Mouse (Mus musculus): ENCODE results near the gene Mios.

Mios gene
- long read RNA-seq, experiment 1, transcript Mios-201 (12 exons, 3,710 nt): major isoform, 11 of 21 reads
- long read RNA-seq, experiment 1, partial matches to known transcripts: 2 of 21 reads
- long read RNA-seq, experiment 1, other reads (novel, unspliced or antisense): 8 of 21 reads
- long read RNA-seq, experiment 2, transcript Mios-201 (12 exons, 3,710 nt): major isoform, 11 of 16 reads
- long read RNA-seq, experiment 2, partial matches to known transcripts: 1 of 16 reads
- long read RNA-seq, experiment 2, other reads (novel, unspliced or antisense): 4 of 16 reads

DNA sequence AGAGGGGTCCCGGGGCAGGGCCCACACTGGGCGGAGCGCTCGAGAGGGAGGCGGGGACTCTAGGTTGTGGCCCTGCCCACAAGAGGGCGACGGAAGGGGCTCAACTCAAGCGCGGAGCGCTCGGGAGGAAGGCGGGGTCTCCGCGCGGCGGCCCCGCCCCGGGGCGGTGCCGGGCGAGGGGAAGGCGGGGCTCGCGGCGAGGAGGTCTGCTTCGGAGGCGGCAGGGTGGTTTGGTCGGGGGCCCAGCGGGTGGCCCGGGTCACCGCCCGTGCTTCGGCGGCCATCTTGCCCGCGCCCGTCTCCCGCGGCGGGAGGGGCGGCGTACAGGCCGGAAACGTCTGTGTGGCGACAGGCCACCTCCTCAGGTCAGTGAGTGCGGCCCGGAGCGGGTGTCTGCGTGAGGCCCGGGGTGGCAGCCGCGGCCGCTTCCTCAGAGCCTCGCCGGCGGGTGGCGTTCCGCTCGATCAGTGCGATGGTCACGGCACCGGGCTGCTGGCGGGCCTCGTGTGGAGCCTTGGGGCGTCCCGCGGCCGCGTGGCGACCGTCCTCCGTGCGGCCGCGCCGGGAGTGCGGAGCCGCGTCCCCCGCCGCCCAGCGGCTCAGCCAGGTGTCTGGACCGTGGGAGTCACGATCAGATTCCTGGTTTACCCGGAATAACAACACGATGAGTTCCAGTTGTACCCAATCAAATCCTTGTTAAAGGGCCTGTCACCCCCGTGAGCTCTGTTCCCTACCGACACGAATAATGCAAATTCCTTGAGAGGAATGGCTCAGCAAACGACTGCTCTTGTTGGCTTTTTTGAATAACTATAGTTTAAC, at the start of gene Mios:
Gene Mios (plus strand): TSS at position 176 of the 819 bp plus-strand sequence.
- intact Hi-C loops (cut with DNase I): loop anchor here (10.0 kb wide), 1 partner anchor 626 kb away; no protein-coding TSS in a partner anchor

- intact Hi-C loops (cut with DNase I): no loop called here
These were observed 49.0 kb upstream of the Mios start for GRCm38 (mm10) chr6:8160001-8160400.

DNA sequence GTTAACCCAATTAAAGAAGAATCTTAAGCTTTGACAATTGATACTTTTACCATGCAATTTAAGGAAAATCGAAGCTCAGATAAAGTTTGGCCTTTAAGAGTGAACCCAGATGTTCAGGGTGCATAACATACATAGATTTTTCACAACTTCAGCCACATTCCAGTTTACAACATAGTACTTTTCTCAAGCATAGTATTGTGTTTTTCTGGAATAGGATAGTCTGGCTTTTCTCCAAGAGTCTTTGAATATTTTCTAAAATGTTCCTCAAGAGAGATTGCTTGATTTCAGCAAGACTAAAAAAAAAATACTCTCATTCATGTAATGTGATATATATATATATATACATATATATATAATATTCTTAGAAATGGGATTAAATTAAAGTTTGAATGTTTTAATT, 44.3 kb upstream of the Mios start:
- intact Hi-C loops (cut with DNase I): no loop called here

DNA sequence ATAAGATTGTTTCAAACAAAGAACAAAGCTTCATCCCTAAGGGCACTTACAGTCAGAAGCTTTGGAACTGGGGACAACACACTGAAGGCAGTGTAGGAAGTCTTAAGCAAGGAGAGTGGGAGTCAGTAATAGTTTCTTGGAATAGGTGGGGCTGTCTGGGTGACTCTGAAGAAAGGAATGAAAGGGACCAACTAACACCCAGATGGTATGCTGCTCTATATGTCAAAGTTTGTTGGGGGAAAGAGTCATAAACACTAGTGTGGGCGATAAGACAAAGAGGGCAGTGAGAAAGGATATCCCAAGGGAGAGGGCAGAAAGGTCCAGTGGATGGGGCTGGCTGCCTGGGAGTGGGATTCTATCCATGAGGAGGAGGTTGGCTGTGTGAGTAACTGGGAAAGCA, 36.9 kb upstream of the Mios start:
- intact Hi-C loops (cut with DNase I): no loop called here

DNA sequence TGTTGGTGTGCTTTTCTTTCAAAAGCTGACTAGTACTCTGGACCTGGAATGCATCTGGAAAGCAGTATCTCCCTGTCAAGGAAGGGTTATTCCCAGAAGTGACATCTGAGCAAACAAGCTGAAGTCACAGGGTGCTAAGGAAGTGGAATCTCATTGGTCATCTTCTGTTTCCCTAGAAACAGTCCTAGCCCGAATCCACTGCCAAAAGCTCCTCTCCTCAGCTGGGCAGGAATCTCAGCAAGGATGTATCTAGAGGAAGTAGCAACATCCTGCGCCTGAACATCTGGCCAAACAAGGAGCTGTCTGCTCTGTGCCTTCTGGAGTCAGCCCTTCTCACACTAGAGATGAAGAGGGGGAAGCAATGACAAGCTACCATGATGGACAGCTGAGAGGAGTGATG, 35.0 kb upstream of the Mios start:
- intact Hi-C loops (cut with DNase I): no loop called here

DNA sequence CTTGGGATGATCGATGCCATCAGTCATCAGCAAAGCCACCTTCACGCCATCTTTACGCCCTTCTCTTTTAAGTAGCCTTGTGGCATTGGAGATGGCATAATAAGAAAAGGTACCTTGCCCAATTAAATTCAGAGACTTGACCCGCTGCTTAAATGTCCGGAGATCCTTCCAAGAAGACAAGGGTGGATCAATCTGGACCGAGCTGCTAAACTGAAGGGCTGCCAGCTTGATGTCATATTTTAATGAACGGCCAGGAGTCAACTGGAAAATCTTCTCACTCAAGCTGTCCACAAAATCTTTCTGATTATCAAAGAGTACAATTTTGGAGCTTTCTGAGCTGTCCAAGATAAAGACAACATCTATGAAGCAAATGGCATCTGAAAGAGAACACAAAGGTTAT, 33.7 kb upstream of the Mios start:
- intact Hi-C loops (cut with DNase I): no loop called here

DNA sequence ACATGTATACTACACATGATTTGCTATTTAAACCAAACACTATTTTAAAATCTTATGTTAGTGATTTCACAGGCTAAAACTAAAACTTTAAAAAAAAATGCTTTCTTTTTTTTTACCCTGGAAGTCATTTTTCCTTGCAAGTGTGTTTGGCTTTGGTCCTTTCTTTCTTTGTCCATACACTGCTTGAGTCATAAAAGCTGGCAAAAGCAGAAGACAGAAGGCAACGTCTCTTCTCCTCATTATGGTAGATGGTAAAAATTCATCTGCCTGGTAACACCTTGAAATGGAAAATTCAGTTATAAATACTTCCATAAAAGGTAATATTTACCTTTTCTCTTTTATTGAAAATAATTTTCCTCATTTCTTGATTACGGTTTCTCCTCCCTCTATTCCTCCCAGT, 32.9 kb upstream of the Mios start:
- intact Hi-C loops (cut with DNase I): no loop called here

- intact Hi-C loops (cut with DNase I): no loop called here
These were observed 30.6 kb upstream of the Mios start for GRCm38 (mm10) chr6:8178397-8178941.

DNA sequence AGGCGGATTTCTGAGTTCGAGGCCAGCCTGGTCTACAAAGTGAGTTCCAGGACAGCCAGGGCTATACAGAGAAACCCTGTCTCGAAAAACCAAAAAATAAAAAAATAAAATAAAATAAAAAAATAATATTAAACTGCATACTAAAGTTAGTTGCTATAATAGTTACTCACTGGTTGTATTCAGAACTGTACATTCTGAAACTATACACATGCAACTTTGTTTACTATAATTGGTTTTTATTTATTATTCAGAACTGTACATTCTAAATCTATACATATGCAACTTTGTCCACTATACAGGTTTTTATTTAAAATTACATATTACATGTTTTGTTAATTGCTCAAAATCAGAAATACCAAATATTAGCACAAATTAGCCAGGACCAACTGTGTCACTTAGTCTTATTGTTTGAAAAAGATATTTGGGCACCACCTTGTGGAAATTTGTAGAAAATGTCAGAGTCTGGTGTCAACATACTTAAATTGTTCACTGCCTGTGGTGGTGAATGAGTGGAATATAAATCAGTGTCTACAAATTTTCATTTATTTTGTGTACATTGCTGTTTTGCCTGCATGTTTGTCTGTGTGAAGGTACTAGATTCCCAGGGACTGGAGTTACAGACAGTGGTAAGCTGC, 20.3 kb upstream of the Mios start:
- intact Hi-C loops (cut with DNase I): loop anchor here (2.0 kb wide), 1 partner anchor 124 kb away; no protein-coding TSS in a partner anchor

GRCm38 (mm10) chr6:8189917-8190316, 19.1 kb upstream of the Mios start:
- intact Hi-C loops (cut with DNase I): loop anchor here (2.0 to 5.0 kb wide), 2 partner anchors 125 to 458 kb away; no protein-coding TSS in a partner anchor

DNA sequence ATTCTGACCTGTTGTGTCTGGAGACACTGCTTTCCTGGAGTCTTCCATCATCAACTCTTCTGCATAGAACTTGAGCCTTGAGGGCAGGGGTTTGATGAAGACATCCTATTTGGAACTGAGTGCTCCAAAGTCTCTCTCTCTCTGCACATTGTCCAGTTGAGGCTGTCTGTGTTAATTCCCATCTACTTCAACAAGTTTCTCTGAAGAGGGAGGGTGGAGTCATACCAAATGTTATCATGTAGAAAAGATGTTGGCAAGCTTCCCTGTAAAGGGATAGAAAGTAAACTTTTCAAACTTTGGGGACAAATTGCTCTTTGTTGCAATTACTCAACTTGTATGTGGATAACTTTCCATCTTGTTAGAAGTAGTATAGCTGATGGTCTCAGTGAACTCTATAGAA, 16.5 kb upstream of the Mios start, which contains the start of gene Col28a1:
Gene Col28a1 (minus strand): TSS at position 101 of the 400 bp plus-strand sequence.
- intact Hi-C loops (cut with DNase I): loop anchor here (5.0 kb wide), 1 partner anchor 460 kb away; no protein-coding TSS in a partner anchor

DNA sequence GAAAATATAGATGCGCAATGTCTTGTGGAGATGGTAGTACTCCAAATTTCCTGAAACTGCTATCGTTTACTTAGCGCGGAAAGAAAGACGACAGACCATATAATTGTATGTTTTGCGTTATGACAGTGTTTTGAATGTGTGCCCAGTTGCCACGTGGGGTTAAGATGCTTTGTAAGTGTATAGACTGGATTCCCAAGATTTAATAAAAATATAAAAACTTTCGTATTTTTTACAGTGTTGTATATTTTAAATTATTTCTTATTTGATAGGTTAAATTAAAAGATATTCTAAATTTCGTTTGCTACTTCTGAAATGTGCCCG, 804 bp downstream of the Mios start:
- intact Hi-C loops (cut with DNase I): loop anchor here (10.0 kb wide), 1 partner anchor 625 kb away; no protein-coding TSS in a partner anchor

GRCm38 (mm10) chr6:8210661-8211060, 1.6 kb downstream of the Mios start:
- intact Hi-C loops (cut with DNase I): no loop called here

DNA sequence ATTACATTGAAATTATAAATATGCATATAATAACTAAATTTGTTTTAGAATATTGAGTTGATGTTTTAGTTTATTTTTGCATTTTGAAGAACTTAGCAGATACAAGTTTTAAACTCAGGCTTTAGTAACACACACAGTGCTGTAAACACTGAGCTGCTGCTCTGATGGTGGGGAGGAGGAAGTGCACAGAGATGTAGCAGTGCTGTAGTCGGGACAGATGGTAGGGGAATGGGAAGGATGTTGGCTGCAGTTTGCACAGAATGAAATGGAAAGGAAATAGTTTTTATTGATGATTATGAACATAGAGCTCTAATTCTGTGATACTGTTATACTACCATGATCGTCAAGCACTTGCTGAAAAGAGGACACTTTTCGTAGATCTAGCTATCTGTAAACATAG, 18.0 kb downstream of the Mios start:
- intact Hi-C loops (cut with DNase I): no loop called here

DNA sequence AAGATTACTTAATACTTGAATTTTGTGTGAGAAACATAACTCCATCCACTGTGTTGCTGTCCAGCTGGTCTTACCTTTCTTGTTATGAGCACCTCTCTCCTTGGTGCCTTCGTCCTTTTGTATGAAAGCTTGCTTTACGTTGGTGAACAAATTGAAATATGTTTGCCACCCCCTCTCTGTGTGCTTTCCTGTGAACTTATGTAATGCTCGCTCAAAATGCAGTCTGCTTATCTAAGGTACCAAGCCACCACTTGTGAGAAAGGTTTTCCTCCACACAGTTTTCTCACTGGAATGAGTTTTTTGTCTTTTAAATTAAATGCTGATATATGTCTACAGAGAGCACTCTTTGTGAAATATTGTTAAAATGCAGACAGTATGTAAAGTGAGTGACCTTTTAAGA, 19.6 kb downstream of the Mios start:
- intact Hi-C loops (cut with DNase I): no loop called here

DNA sequence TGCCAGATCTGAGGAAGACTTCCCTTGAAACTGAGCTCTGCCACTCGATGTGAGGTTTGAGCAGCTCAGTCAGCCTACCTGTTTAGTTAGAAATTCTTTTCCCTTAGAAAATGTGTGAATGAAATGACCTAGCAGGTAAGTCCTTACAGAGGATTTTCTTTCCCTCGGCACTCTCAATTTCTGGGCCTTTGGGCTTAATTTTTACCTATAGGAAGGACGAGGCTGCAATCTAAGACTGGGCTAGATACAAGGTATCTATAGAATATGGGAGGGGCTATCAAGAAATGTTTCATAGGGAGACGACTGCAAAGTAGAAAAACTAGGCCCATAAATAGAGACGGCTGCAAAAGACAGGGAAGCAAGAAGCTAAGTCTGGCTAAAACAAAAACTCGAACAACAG, 49.3 kb downstream of the Mios start:
- intact Hi-C loops (cut with DNase I): no loop called here

DNA sequence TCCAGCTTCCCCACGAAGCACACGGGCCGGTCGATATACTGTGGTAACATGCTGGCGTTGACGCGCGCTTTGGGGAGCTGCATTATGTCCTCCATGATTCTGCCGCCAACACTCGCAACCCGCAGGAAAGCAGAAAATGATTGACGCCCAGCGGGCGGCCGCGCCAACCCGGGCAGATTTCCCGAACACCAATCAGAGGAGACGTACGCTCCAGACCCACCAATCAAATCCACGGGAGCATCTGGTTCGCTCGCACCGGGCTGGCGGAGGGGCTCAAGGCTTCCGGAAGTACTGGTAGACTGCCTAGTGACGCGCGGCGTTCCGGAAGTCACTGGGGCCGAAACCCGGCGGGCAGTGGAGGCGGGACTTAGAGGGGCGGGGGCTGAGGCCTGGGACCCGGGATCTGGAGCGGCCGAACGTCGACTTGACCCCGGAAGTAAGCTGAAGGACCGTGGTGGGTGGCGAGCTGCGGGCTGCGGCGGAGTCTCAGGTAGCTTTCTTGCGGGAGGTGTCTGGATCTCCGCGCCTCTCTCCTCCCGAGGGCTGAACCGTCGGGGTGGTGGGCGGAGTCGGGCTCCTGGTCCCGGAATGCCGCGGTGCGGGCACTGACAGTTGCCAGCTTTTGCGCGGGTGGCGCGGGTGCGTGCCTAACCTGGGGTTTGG, 50.1 kb downstream of the Mios start, which contains the start of the genes Rpa3, Umad1 and Gm45062:
Gene Rpa3 (minus strand): TSS at position 170 of the 663 bp plus-strand sequence.
Gene Umad1 (plus strand): TSS at position 285 of the 663 bp plus-strand sequence.
Gene Gm45062 (plus strand): TSS at position 447 of the 663 bp plus-strand sequence.
- intact Hi-C loops (cut with DNase I): no loop called here

DNA sequence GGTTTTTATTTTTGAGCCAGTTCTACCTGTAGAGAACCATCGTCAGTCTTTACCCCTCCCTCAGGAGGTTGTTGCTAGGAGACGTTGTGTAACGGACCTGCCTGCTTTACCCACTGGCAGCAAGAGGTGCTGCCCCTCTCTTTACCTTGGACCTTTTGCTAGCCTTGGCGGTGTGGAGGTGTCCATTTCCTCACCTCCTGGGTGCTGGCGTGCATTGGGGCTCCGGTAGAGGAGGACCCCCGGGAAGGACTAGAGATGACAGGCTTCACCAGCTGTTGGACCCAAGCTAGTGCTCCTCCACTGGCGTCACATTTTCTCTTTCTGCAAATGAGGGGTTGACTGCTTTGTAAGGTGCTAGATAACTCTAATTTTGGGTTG, 50.6 kb downstream of the Mios start:
- intact Hi-C loops (cut with DNase I): loop anchor here (5.0 kb wide), 1 partner anchor 248 kb away; the partner anchor contains the start of gene Glcci1

DNA sequence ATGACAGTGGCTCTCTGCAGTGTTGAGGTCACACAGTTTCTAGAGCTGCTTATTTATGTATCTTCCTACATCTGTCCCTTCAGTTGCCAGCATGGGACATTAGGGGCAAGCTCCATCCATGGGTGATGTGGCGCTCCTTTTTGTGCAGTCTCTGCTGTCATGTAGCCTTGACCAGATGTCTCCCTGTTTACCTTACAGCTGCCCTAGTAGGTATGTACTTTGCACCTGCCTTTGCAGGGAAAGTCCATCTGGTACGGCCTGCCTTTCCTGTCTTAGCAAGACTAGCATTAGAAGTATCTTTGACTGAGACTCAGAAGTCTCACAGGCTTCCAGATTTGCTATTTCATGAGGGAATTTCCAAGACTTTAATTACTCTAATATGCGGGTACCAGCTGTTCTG, 62.0 kb downstream of the Mios start:
- intact Hi-C loops (cut with DNase I): loop anchor here (5.0 kb wide), 1 partner anchor 466 kb away; no protein-coding TSS in a partner anchor

- intact Hi-C loops (cut with DNase I): loop anchor here (5.0 kb wide), 2 partner anchors 463 to 558 kb away; no protein-coding TSS in a partner anchor
These were observed 65.5 kb downstream of the Mios start for GRCm38 (mm10) chr6:8274387-8275054.

Data from adrenal gland (tissue).